Mouse (Mus musculus) midbrain, postnatal 0 days (tissue): ENCODE data around the gene Klhl3. TPM values are rescaled to one million over a fixed set of nuclear protein-coding genes. Genes with fewer than 3 reads are reported as not detected.

Experiments
- ATAC-seq: fragments of 200-750 bp; cut with Nextera tagmentation; 2 replicates; pipeline ENCODE4 v1.8.0; 2017; ENCODE audit warnings: moderate number of reproducible peaks, mild to moderate bottlenecking, moderate TSS enrichment, moderate library complexity; ENCODE audit not compliant: low FRiP score
- DNase-seq: peaks from one replicate; pipeline ENCODE4 v3.0.0-alpha.2; 2015; ENCODE audit warnings: low spot score
- H3K27ac ChIP-seq: fragments of 300-500 bp; sonication (generic); 2 replicates; pipeline ENCODE4 v1.5.1; 2014; ENCODE audit warnings: low read depth, mild to moderate bottlenecking, low read length, mixed read lengths
- H3K27me3 ChIP-seq: fragments of 300-500 bp; sonication (generic); 2 replicates; pipeline ENCODE4 v1.6.1; 2014; ENCODE audit warnings: low read length, control low read depth, mixed read lengths; ENCODE audit not compliant: insufficient read depth
- H3K36me3 ChIP-seq: fragments of 300-500 bp; sonication (generic); 2 replicates; pipeline ENCODE4 v1.6.1; 2014; ENCODE audit warnings: low read length, control low read depth, mixed read lengths; ENCODE audit not compliant: insufficient read depth
- H3K4me1 ChIP-seq: fragments of 300-500 bp; sonication (generic); 2 replicates; pipeline ENCODE4 v1.6.1; 2014; ENCODE audit warnings: mild to moderate bottlenecking, control low read depth, antibody characterized with exemption, low read length, mixed read lengths; ENCODE audit not compliant: insufficient read depth
- H3K4me2 ChIP-seq: fragments of 300-500 bp; sonication (generic); 2 replicates; pipeline ENCODE4 v1.6.1; 2014; ENCODE audit warnings: low read depth, mild to moderate bottlenecking, low read length, mixed read lengths; ENCODE audit not compliant: poor library complexity, severe bottlenecking
- H3K4me3 ChIP-seq: fragments of 300-500 bp; sonication (generic); 2 replicates; pipeline ENCODE4 v1.5.1; 2014; ENCODE audit warnings: low read depth, mild to moderate bottlenecking, low read length, moderate library complexity
- H3K9ac ChIP-seq: fragments of 300-500 bp; sonication (generic); replicated peaks from 2 replicates; pipeline ENCODE4 v1.6.1; 2014; ENCODE audit warnings: mild to moderate bottlenecking, low read length, moderate library complexity, mixed read lengths; ENCODE audit not compliant: poor library complexity, severe bottlenecking
- H3K9me3 ChIP-seq: fragments of 300-500 bp; sonication (generic); 2 replicates; pipeline ENCODE4 v1.6.1; 2016; ENCODE audit warnings: low read length, control low read depth
- CTCF ChIP-seq: IDR thresholded peaks from 2 replicates; pipeline ENCODE4 v1.5.1; 2016; ENCODE audit warnings: antibody characterized with exemption, mild to moderate bottlenecking
- WGBS: fragments of 180-500 bp; shearing (Covaris S2); extraction: QIAGEN DNeasy Blood & Tissue Kit; methylation state at CpG from one replicate; pipeline ENCODE4 v1.1.7; 2014; 5-methylcytosine and 5-hydroxymethylcytosine counted together
- polyA plus RNA-seq: library from polyadenylated mRNA; unstranded; fragments of >200 nt; fragmentation: Nextera tagmentation; extraction: Ambion mirVana; gene quantifications from 2 replicates; pipeline ENCODE4 v1.2.1, GENCODE M21; 2015
- total RNA-seq: library from RNA; depleted of rRNA; stranded (reverse); fragments of >200 nt; gene quantifications from 2 replicates; pipeline ENCODE4 v1.2.3, GENCODE M21; 2014

Gene Klhl3
- total and polyA plus RNA-seq, 2 experiments from 2014 or later: 11.2 to 13.4 TPM

- H3K4me1 ChIP-seq: no peaks in the 10 kb centered on the region
- TF ChIP-seq CTCF: no peak
- ATAC-seq (no peak), DNase-seq (no peak)
- no peak overlapping the region for H3K4me2 ChIP-seq
- no peak overlapping the region for H3K27ac ChIP-seq
- WGBS: 84% methylated on average over 6 of the region's 6 CpGs
- H3K4me3 ChIP-seq: no peak overlapping the region
- no peaks in the 10 kb centered on the region for H3K9me3 ChIP-seq
- H3K9ac ChIP-seq: no peak overlapping the region
- H3K27me3 ChIP-seq: no peaks in the 10 kb centered on the region
- H3K36me3 ChIP-seq: peaks cover 17% of the 10 kb centered on the region
Observed at GRCm38 (mm10) chr13:58034507-58034906, 78.9 kb downstream of the Klhl3 start.

- Histone ChIP-seq H3K9ac (no peak overlapping the region), H3K4me3 (no peak overlapping the region), H3K4me1 (no peaks in the 10 kb centered on the region), H3K36me3 (peaks cover 17% of the 10 kb centered on the region), H3K27me3 (no peaks in the 10 kb centered on the region), H3K4me2 (no peak overlapping the region), H3K9me3 (no peaks in the 10 kb centered on the region), H3K27ac (no peak overlapping the region)
- WGBS: 53% methylated on average over 6 of the region's 6 CpGs
- ATAC-seq: no peak
- DNase-seq: peak; percentile 46
- peak; percentile 77 for TF ChIP-seq CTCF
Observed at GRCm38 (mm10) chr13:58031755-58032154, 81.6 kb downstream of the Klhl3 start.

- Histone ChIP-seq H3K9ac (no peak overlapping the region), H3K4me2 (no peak overlapping the region), H3K4me1 (no peaks in the 10 kb centered on the region), H3K27ac (no peak overlapping the region), H3K27me3 (no peaks in the 10 kb centered on the region), H3K4me3 (no peak overlapping the region), H3K9me3 (no peaks in the 10 kb centered on the region), H3K36me3 (peaks cover 19% of the 10 kb centered on the region)
- ATAC-seq (no peak), DNase-seq (no peak)
- WGBS: 69% methylated on average over 8 of the region's 8 CpGs
- no peak for TF ChIP-seq CTCF
Observed at GRCm38 (mm10) chr13:58027115-58027514, 86.3 kb downstream of the Klhl3 start.

GRCm38 (mm10) chr13:58025701-58026414, 87.5 kb downstream of the Klhl3 start:
- no peak for TF ChIP-seq CTCF
- H3K27ac ChIP-seq: peak overlapping the region; percentile 38; the same call in 1 of the 2 replicates
- H3K9ac ChIP-seq: no peak overlapping the region
- WGBS: 92% methylated on average over 16 of the region's 16 CpGs
- no peaks in the 10 kb centered on the region for H3K27me3 ChIP-seq
- no peak overlapping the region for H3K4me3 ChIP-seq
- no peaks in the 10 kb centered on the region for H3K9me3 ChIP-seq
- H3K36me3 ChIP-seq: peaks cover 14% of the 10 kb centered on the region; the same call in 1 of the 2 replicates
- H3K4me2 ChIP-seq: no peak overlapping the region
- DNase-seq: no peak
- no peaks in the 10 kb centered on the region for H3K4me1 ChIP-seq
- ATAC-seq: no peak

- Histone ChIP-seq H3K9me3 (no peaks in the 10 kb centered on the region), H3K36me3 (0 out of 2 replicates have a peak, but pooled peaks cover 6% of the 10 kb centered on the region), H3K4me1 (no peaks in the 10 kb centered on the region), H3K9ac (no peak overlapping the region), H3K4me2 (no peak overlapping the region), H3K27me3 (no peaks in the 10 kb centered on the region), H3K27ac (peak overlapping the region; percentile 52), H3K4me3 (no peak overlapping the region)
- ATAC-seq (peak; percentile 67), DNase-seq (peak; percentile 89)
- 58% methylated on average over 8 of the region's 8 CpGs for WGBS
- no peak; the same call in 1 of the 2 replicates for TF ChIP-seq CTCF
Observed at GRCm38 (mm10) chr13:58023726-58024453, 89.5 kb downstream of the Klhl3 start.

GRCm38 (mm10) chr13:58023001-58023560, 90.3 kb downstream of the Klhl3 start:
- H3K4me1 ChIP-seq: no peaks in the 10 kb centered on the region
- no peaks in the 10 kb centered on the region for H3K9me3 ChIP-seq
- H3K9ac ChIP-seq: no peak overlapping the region
- H3K27me3 ChIP-seq: no peaks in the 10 kb centered on the region
- H3K27ac ChIP-seq: peak overlapping the region; percentile 52; the same call in 1 of the 2 replicates
- no peak overlapping the region for H3K4me3 ChIP-seq
- no peak for ATAC-seq
- no peak for TF ChIP-seq CTCF
- WGBS: 79% methylated on average over 9 of the region's 9 CpGs
- H3K4me2 ChIP-seq: no peak overlapping the region
- H3K36me3 ChIP-seq: peaks cover 11% of the 10 kb centered on the region
- no peak for DNase-seq
